Mouse (Mus musculus) liver, adult 2 months (tissue): Measurements from ENCODE around the gene Oser1. TPM values are rescaled to one million over a fixed set of nuclear protein-coding genes. Genes with fewer than 3 reads are reported as not detected.
A peak's percentile ranks its signal among the peaks of the same experiment; 100 is the strongest.

Source experiments
- DNase-seq: peaks from one replicate; pipeline ENCODE4 v3.0.0-alpha.2; 2011; ENCODE audit warnings: low read depth, low spot score; ENCODE audit errors: extremely low read depth
- H3K27ac ChIP-seq: fragments of 200-500 bp; replicated peaks from 2 replicates; pipeline ENCODE4 v1.5.1; 2012; ENCODE audit warnings: low read depth, mild to moderate bottlenecking, control low read depth, inconsistent platforms, low read length; ENCODE audit not compliant: insufficient read depth
- H3K27me3 ChIP-seq: fragments of 200-500 bp; 2 replicates; pipeline ENCODE4 v1.6.1; 2012; ENCODE audit warnings: mild to moderate bottlenecking, moderate library complexity, low read length, inconsistent platforms; ENCODE audit not compliant: control insufficient read depth, insufficient read depth
- H3K36me3 ChIP-seq: fragments of 200-500 bp; 2 replicates; pipeline ENCODE4 v1.6.1; 2012; ENCODE audit warnings: low read length, inconsistent platforms; ENCODE audit not compliant: control insufficient read depth, insufficient read depth
- H3K4me1 ChIP-seq: fragments of 200-500 bp; 2 replicates; pipeline ENCODE4 v1.6.1; 2011; ENCODE audit warnings: low read length; ENCODE audit not compliant: control insufficient read depth, insufficient read depth
- H3K4me3 ChIP-seq: fragments of 200-500 bp; 2 replicates; pipeline ENCODE4 v1.5.1; 2011; ENCODE audit warnings: low read depth, mild to moderate bottlenecking, control low read depth, low read length, moderate library complexity; ENCODE audit not compliant: insufficient read depth
- H3K79me2 ChIP-seq: fragments of 200-500 bp; 2 replicates; pipeline ENCODE4 v1.6.1; 2012; ENCODE audit warnings: inconsistent platforms, mild to moderate bottlenecking, low read length, moderate library complexity; ENCODE audit not compliant: control insufficient read depth, insufficient read depth
- H3K9ac ChIP-seq: fragments of 200-500 bp; 2 replicates; pipeline ENCODE4 v1.6.1; 2012; ENCODE audit warnings: low read depth, mild to moderate bottlenecking, control low read depth, inconsistent platforms, low read length
- CTCF ChIP-seq: fragments of 200-500 bp; IDR thresholded peaks from 2 replicates; pipeline ENCODE4 v1.5.1; 2011; ENCODE audit warnings: low read depth, low read length, control low read depth
- POLR2A ChIP-seq: fragments of 200-500 bp; IDR thresholded peaks from 2 replicates; pipeline ENCODE4 v1.6.1; 2011; ENCODE audit warnings: low read length, control low read depth; ENCODE audit not compliant: insufficient read depth; ENCODE audit errors: extremely low read depth
- WGBS: fragments of 180-500 bp; shearing (Covaris S2); methylation state at CpG from one replicate; pipeline ENCODE4 v1.1.7; 2018; 5-methylcytosine and 5-hydroxymethylcytosine counted together
- polyA plus RNA-seq: library from polyadenylated mRNA; depleted of rRNA; stranded (reverse); fragments of >200 nt; gene quantifications from 2 replicates; pipeline ENCODE4 v1.2.3, GENCODE M21; 2012
- total RNA-seq: library from RNA; depleted of rRNA; stranded (reverse); fragments of >200 nt; gene quantifications from 2 replicates; pipeline ENCODE4 v1.2.3, GENCODE M21; 2014

Gene Oser1
- total and polyA plus RNA-seq, 2 experiments: 8.0 to 21.9 TPM

GRCm38 (mm10) chr2:163431289-163431688, 6.8 kb upstream of the Oser1 start:
- DNase-seq: no peak
- Histone ChIP-seq H3K27ac (no peak overlapping the region), H3K79me2 (no peaks in the 10 kb centered on the region), H3K9ac (no peak overlapping the region), H3K4me3 (no peak overlapping the region), H3K36me3 (no peaks in the 10 kb centered on the region), H3K4me1 (no peaks in the 10 kb centered on the region), H3K27me3 (no peaks in the 10 kb centered on the region)
- WGBS: 89% methylated on average over 9 of the region's 9 CpGs
- no peak for TF ChIP-seq POLR2A
- TF ChIP-seq CTCF: no peak

GRCm38 (mm10) chr2:163428346-163429011, 4.0 kb upstream of the Oser1 start:
- WGBS: 62% methylated on average over 4 of the region's 4 CpGs
- H3K79me2 ChIP-seq: no peaks in the 10 kb centered on the region
- TF ChIP-seq POLR2A (no peak), CTCF (no peak)
- H3K27ac ChIP-seq: no peak overlapping the region
- DNase-seq: no peak
- no peak overlapping the region for H3K4me3 ChIP-seq
- H3K9ac ChIP-seq: no peak overlapping the region
- H3K4me1 ChIP-seq: peaks cover 4% of the 10 kb centered on the region; the same call in 1 of the 2 replicates
- H3K27me3 ChIP-seq: no peaks in the 10 kb centered on the region
- H3K36me3 ChIP-seq: no peaks in the 10 kb centered on the region

DNA sequence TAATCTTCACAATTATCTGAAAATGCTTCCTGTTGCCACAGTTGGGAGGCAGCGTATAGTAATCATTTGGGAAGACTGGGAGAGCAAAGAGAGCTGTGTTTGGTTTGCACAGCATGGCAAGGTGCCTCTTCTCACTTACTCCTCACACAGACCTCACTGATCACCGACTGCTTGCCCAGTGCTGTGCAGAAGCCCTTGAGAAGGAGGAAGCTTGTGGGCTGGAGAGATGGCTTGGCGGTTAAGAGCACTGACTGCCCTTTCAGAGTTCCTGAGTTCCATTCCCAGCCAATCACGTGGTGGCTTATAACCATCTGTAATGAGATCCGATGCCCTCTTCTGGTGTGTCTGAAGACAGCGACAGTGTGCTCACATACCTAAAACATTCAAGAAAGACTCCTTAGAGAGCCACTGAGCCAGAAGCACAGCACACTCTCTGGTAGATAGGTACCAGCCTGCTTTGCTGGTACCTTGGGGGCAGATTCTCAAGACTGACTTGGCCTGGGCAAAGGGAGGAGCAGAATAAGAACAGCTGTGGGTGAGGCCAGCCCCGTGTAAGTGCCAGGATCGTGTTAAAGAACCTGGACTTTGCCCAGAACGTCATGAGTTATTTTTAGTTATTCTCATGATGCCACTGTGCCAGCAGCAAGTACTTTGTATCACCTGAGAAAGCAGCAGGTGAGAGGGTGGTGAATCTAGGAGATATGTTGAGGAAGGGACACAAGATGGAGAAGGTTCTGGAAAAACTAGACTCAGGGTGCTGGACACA, 1.4 kb downstream of the Oser1 start:
- WGBS: 57% methylated on average over 9 of the region's 9 CpGs
- H3K36me3 ChIP-seq: no peaks in the 10 kb centered on the region
- H3K4me1 ChIP-seq: peaks cover 16% of the 10 kb centered on the region
- H3K27me3 ChIP-seq: no peaks in the 10 kb centered on the region
- peak overlapping the region; percentile 19; the same call in 1 of the 2 replicates for H3K27ac ChIP-seq
- H3K4me3 ChIP-seq: no peak overlapping the region
- H3K79me2 ChIP-seq: peaks cover 9% of the 10 kb centered on the region; the same call in 1 of the 2 replicates
- TF ChIP-seq CTCF: no peak
- no peak for TF ChIP-seq POLR2A
- no peak overlapping the region for H3K9ac ChIP-seq
- peak; percentile 83 for DNase-seq

- H3K27ac ChIP-seq: no peak overlapping the region
- 0 out of 2 replicates have a peak, but pooled peaks cover under 1% of the 10 kb centered on the region for H3K36me3 ChIP-seq
- peaks cover 21% of the 10 kb centered on the region; the same call in 1 of the 2 replicates for H3K79me2 ChIP-seq
- H3K27me3 ChIP-seq: no peaks in the 10 kb centered on the region
- H3K9ac ChIP-seq: peak overlapping the region; percentile 56
- peak overlapping the region; percentile 81 for H3K4me3 ChIP-seq
- TF ChIP-seq CTCF (no peak), POLR2A (no peak)
- no peak for DNase-seq
- H3K4me1 ChIP-seq: peaks cover 22% of the 10 kb centered on the region
- WGBS: 19% methylated on average over 10 of the region's 10 CpGs
Measured at GRCm38 (mm10) chr2:163420366-163420886, 4.1 kb downstream of the Oser1 start.

DNA sequence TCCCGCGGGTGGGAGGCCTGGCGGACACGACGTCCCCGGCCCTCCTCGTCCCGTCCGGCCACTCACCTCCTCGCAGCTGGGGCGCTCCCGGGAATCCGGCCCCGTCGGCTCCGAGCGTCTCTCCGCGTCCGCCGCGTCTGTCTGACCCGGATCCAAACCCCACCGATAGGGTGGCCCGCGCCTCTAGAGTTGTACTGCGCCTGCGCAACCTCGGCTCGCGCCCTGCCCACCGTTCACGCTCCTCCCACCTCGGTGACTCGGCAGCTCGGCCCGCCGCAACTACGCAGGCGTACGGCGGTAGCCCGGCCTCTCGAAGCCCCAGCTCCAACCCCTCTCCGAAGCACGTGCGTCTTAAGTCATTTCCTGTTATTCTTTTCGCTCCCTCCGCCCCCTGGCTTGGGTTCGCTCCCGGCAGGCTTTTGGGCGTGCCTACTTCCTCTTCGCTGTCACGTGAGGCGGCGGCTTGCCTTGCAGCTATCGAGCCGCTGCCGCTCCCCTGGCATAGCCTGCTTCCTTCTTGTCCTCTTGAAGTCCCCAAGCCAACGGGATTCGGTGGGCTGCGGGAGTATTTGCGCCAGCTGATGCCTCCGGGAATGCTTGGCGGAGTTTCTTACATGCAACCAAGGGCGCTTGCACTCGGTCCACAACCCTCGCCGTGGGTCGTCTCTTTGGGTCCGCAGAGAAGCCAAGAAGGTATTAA, 5.0 kb downstream of the Oser1 start:
- peak overlapping the region; percentile 88 for H3K27ac ChIP-seq
- peaks cover 7% of the 10 kb centered on the region for H3K36me3 ChIP-seq
- WGBS: under 1% methylated on average over 70 of the region's 71 CpGs
- peak; percentile 88 for TF ChIP-seq POLR2A
- peak; percentile 20; the same call in 1 of the 2 replicates for TF ChIP-seq CTCF
- peak overlapping the region; percentile 81 for H3K4me3 ChIP-seq
- peak overlapping the region; percentile 95 for H3K9ac ChIP-seq
- peaks cover 22% of the 10 kb centered on the region for H3K4me1 ChIP-seq
- peaks cover 22% of the 10 kb centered on the region; the same call in 1 of the 2 replicates for H3K79me2 ChIP-seq
- no peaks in the 10 kb centered on the region for H3K27me3 ChIP-seq
- peak; percentile 96 for DNase-seq
